Mouse (Mus musculus): ENCODE measurements at regions not wholly inside any gene's neighbourhood (a gene's known extent, or its start where the extent isn't known, plus 50 kb on each side); places are given as distances from the start of the nearest gene placed in this dataset.
A peak's percentile ranks its signal among the peaks of the same experiment; 100 is the strongest.
"Not testable (repeated sequence)": the region's sequence is repeated elsewhere in the genome, so short reads cannot be mapped to it uniquely, and the experiment has no call there.

DNA sequence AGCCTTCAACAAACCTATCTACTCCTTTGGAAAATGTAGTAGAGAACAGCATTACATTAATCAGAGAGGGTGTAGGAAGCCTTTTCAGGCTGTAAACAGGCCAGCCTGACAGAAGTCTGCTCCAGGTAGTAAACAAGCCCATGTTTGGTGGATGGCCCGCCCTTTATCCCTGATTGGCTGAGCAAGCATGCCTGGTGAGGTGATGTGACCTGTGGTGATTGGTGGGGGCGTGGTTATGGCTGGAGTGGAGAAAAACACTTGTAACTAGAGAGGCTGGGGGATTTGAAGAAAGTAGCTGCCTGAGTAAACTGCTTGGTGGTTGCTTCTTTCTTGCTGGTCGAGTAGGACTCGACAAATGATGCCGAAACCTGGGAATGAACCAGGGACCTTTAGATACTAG is 621.3 kb upstream of the Dsel start:
- not testable (repeated sequence) for DNase-seq (ENCODE audit: low spot score in 2 of 2)

DNA sequence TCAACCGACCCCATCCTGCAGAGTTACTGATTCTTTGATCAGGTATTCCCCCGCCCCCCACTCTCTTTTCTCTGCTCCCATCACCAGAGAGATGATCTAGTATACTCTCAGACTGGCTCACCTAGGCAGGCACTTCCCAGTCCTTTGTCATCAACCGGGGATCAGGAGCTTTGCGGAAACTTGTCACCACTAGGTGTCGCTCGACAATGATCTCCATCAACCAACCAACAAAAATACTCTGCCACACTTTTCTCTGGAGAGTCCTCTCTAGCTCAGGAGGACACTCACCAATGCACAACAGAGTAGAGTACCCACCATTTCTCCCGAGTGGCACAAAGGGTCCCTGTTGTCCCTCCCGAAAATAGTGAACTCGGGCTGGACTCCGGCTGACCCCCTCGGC is 591.3 kb upstream of the Dsel start:
- DNase-seq (ENCODE audit: low spot score in 2 of 2): peak; percentile 40 to 63

DNA sequence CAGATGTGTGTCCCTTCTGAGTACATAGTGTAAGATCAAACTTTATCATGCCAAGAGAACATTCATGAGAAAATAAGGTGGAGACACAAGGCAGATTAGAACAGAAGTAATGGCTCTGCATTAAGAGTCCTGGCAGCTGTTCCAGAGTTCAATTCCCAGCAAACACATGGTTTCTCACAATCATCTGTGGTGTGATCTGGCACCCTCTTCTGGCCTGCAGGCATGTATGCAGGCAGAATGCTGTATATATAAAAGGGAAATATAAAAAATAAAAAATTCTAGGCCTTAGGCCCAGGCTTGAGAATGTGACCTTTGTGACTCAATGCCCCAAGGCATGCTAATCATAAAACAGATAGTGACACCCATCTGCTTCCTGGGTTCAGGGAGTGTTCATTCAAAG is 587.7 kb upstream of the Dsel start:
- peak in 1 of 2 experiments; percentile 16 for DNase-seq (ENCODE audit: low spot score in 2 of 2)

DNA sequence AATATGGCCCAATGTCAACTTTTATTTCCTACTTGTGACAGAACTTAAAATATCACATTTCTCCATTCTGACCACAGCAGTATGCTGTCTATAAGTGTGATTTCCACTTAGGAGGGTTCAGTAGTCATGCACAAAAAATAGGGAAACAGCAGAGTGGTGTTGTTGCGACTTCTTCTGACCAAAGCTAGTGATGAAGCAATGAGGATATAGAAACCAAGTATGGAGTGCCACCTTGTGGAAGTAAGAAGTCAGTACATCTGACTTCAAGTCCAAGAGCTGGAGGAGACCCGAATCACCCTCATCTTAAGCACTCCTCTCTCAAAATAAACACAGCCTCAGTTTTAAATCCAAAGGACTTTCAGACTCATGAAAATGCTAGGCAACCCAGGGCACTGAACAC is 586.9 kb upstream of the Dsel start:
- peak in 1 of 2 experiments; percentile 32 for DNase-seq (ENCODE audit: low spot score in 2 of 2)

GRCm38 (mm10) chr1:112439109-112439508 is 574.4 kb upstream of the Dsel start:
- no peak for DNase-seq (ENCODE audit: low spot score in 2 of 2)

DNA sequence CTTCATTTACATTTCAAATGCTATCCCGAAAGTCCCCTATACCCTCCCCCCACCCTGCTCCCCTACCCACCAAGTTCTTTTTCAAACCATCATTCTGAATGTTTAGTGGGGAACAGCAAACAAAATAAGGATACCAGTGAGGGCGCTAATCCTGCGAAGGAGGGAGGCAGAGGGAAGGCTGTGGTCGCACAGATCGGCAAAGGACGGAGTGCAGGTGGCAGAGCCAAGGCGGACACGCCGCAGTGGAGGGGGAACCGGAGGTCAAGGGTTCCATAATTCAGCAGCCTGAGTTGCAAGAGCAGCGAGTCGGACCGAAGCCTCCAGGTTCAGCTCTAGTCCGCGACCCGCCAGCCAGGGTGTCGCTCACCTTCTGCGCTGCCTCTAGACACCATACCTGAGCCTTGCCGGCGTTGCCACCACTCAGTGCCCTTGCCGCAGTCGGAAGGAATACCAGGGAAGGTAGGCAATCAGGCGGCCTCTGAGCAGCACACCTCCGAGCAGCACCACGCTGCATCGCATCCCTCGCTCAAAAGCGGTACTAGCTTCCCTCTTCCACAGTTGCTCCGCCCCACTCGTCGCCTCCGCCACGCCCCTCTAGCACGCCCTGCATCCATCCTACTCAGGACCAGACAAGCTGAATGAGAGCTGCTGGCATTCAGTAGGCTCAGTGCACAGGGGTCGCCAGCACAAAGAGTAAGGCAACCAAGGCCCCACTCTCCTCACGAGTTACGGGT is 551.8 kb upstream of the Dsel start:
- peak; percentile 71 to 76 for DNase-seq (ENCODE audit: low spot score in 2 of 2)

DNA sequence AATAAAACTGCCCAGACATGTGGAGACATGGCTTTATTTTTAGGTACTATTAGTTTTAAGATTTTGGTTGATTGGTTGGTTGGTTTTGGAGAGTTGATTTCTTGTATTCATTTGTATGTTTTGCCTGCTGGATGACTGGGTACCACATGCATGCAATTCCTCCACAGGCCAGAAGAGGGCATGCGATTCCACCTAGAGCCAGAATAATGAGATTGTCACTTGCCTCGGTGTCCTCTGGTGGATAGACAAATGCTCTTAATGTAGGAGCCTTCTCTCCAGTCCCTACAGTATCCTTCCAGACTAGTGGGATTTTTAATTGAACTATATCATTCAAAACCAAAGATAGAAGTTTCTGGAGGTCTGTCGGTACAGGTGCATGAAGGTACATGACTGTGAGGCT is 524.1 kb upstream of the Dsel start:
- DNase-seq (ENCODE audit: low spot score in 2 of 2): peak; percentile 53 to 67

GRCm38 (mm10) chr1:112384015-112384414 is 519.3 kb upstream of the Dsel start:
- no peak for DNase-seq (ENCODE audit: low spot score in 2 of 2)

GRCm38 (mm10) chr1:112379651-112380264 is 515.0 kb upstream of the Dsel start:
- DNase-seq (ENCODE audit: low spot score in 2 of 2): peak; percentile 73 to 77

GRCm38 (mm10) chr1:112378660-112379059 is 513.9 kb upstream of the Dsel start:
- DNase-seq (ENCODE audit: low spot score in 2 of 2): peak; percentile 51 to 54

DNA sequence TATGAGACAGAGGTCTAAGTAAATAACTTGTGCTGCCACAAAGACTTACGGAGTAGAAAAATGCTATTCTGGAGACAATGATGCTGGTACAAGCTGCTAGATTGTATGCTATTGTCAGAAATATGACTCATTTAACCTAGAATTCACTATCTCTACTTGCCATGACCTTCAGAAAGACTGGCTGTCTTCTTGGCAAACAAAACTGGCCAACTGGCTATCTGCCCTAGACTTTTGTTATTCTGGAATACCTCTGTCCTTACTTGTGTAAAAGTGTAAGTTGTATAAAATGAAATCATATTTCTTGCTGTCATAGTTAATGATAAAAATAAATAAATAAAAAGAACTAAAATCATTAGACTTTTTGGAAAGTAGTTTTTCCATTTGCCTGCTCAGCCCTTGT is 491.1 kb upstream of the Dsel start:
- DNase-seq (ENCODE audit: low spot score in 2 of 2): no peak
